Mouse (Mus musculus): ENCODE measurements at regions not wholly inside any gene's neighbourhood (a gene's known extent, or its start where the extent isn't known, plus 50 kb on each side); places are given as distances from the start of the nearest gene placed in this dataset.

DNA sequence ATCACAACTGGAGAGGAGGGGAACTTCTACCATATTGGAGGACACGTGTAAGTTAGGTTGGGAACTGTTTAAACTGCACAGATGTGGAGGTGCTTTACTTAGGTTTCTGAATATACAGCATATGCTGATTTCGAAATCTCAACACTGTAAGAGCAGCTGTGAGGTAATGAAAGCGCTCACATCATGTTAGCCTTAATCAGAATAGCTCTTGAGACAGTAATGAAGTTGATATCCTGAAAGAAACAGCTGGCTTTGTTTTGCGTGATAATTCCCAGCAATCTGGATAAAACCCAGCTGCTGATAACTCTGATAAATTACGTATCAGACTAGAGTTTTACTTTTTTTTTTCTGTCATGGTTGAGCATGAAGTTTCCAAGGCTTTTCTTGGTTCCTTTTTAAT is 928.7 kb upstream of the Adam24 start:
- DNase-seq (ENCODE audit: extremely low read depth) = no peak
- Histone ChIP-seq H3K9ac (ENCODE audit: insufficient read depth, low read depth) (no peak overlapping the region), H3K27ac (ENCODE audit: insufficient read depth, low read depth) (no peak overlapping the region), H3K4me1 (ENCODE audit: control insufficient read depth in 1 of 2, insufficient read depth in 2 of 2) (no peaks in the 10 kb centered on the region), H3K4me3 (replicated peaks in 1 of 3; ENCODE audit: low read depth in 2 of 3, low read length in 2 of 3, poor library complexity in 1 of 3) (no peak overlapping the region), H3K9me3 (replicated peaks; ENCODE audit: low read length) (no peaks in the 10 kb centered on the region), H3K4me2 (ENCODE audit: insufficient read depth, low read depth, poor library complexity, severe bottlenecking) (no peak overlapping the region), H3K36me3 (replicated peaks in 1 of 2; ENCODE audit: control insufficient read depth in 1 of 2, insufficient read depth in 1 of 2, low read length in 1 of 2) (no peaks in the 10 kb centered on the region), H3K27me3 (replicated peaks) (no peaks in the 10 kb centered on the region), H3K79me2 (replicated peaks; ENCODE audit: control insufficient read depth, extremely low read depth, insufficient read depth, poor library complexity, severe bottlenecking) (no peaks in the 10 kb centered on the region)
- in situ Hi-C loops (cut with MboI; ENCODE audit: low pct_ligation_motif_present, low pct_unique_long_range_greater_than_20kb, low sequenced_read_pairs) = no loop called here
- TF ChIP-seq IRF4 (IDR thresholded peaks at IDR 0.05; ENCODE audit: low read depth, low read length) (no peak), NRF1 (IDR thresholded peaks at IDR 0.05; ENCODE audit: low read depth, low read length) (no peak), GABPA (IDR thresholded peaks at IDR 0.05; ENCODE audit: insufficient replicate concordance, low read depth, low read length) (no peak), POLR2A (IDR thresholded peaks at IDR 0.05; ENCODE audit: low read depth, low read length) (no peak), CHD1 (IDR thresholded peaks at IDR 0.05; ENCODE audit: low read depth, low read length) (no peak), KAT2A (IDR thresholded peaks at IDR 0.05; ENCODE audit: insufficient replicate concordance, low read length) (no peak)
- dilution Hi-C loops (cut with MboI; ENCODE audit: extremely low pct_ligation_motif_present, extremely low pct_unique_long_range_greater_than_20kb, low sequenced_read_pairs) = no loop called here

GRCm38 (mm10) chr8:39759905-39760304 is 915.0 kb upstream of the Adam24 start:
- TF ChIP-seq KAT2A (IDR thresholded peaks at IDR 0.05; ENCODE audit: insufficient replicate concordance, low read length) (no peak), JUN (IDR thresholded peaks at IDR 0.05; ENCODE audit: insufficient read depth, low read depth, low read length) (no peak), MAFK (IDR thresholded peaks at IDR 0.05; ENCODE audit: insufficient replicate concordance, low read length) (no peak), HCFC1 (IDR thresholded peaks at IDR 0.05; ENCODE audit: low read depth, low read length) (no peak), GABPA (IDR thresholded peaks at IDR 0.05; ENCODE audit: insufficient replicate concordance, low read depth, low read length) (no peak), MAZ (IDR thresholded peaks at IDR 0.05; ENCODE audit: low read depth, low read length) (no peak), POLR2AphosphoS2 (IDR thresholded peaks at IDR 0.05; ENCODE audit: low read depth, low read length) (no peak), CTCF (conservative IDR thresholded peaks at IDR 0.05 in 1 of 2, IDR thresholded peaks at IDR 0.05 in 1 of 2; ENCODE audit: low read depth in 2 of 2, low read length in 2 of 2) (no peak), ZC3H11A (IDR thresholded peaks at IDR 0.05; ENCODE audit: low read depth, low read length) (no peak), NRF1 (IDR thresholded peaks at IDR 0.05; ENCODE audit: low read depth, low read length) (no peak)
- Histone ChIP-seq H3K27ac (ENCODE audit: insufficient read depth, low read depth) (no peak overlapping the region), H3K36me3 (replicated peaks in 1 of 2; ENCODE audit: control insufficient read depth in 1 of 2, insufficient read depth in 1 of 2, low read length in 1 of 2) (no peaks in the 10 kb centered on the region), H3K27me3 (replicated peaks) (no peaks in the 10 kb centered on the region), H3K79me2 (replicated peaks; ENCODE audit: control insufficient read depth, extremely low read depth, insufficient read depth, poor library complexity, severe bottlenecking) (no peaks in the 10 kb centered on the region), H3K4me2 (ENCODE audit: insufficient read depth, low read depth, poor library complexity, severe bottlenecking) (no peak overlapping the region), H3K4me1 (ENCODE audit: control insufficient read depth in 1 of 2, insufficient read depth in 2 of 2) (no peaks in the 10 kb centered on the region), H3K4me3 (replicated peaks in 1 of 3; ENCODE audit: low read depth in 2 of 3, low read length in 2 of 3, poor library complexity in 1 of 3) (no peak overlapping the region), H3K9me3 (replicated peaks; ENCODE audit: low read length) (no peaks in the 10 kb centered on the region), H3K9ac (ENCODE audit: insufficient read depth, low read depth) (no peak overlapping the region)
- dilution Hi-C loops (cut with MboI; ENCODE audit: extremely low pct_ligation_motif_present, extremely low pct_unique_long_range_greater_than_20kb, low sequenced_read_pairs) = no loop called here
- DNase-seq (ENCODE audit: extremely low read depth) = no peak
- in situ Hi-C loops (cut with MboI; ENCODE audit: low pct_ligation_motif_present, low pct_unique_long_range_greater_than_20kb, low sequenced_read_pairs) = no loop called here

GRCm38 (mm10) chr8:39779449-39779848 is 895.4 kb upstream of the Adam24 start:
- Histone ChIP-seq H3K4me3 (replicated peaks in 1 of 3; ENCODE audit: low read depth in 2 of 3, low read length in 2 of 3, poor library complexity in 1 of 3) (no peak overlapping the region), H3K9ac (ENCODE audit: insufficient read depth, low read depth) (no peak overlapping the region), H3K27ac (ENCODE audit: insufficient read depth, low read depth) (no peak overlapping the region), H3K79me2 (replicated peaks; ENCODE audit: control insufficient read depth, extremely low read depth, insufficient read depth, poor library complexity, severe bottlenecking) (no peaks in the 10 kb centered on the region), H3K9me3 (replicated peaks; ENCODE audit: low read length) (no peaks in the 10 kb centered on the region), H3K4me1 (ENCODE audit: control insufficient read depth in 1 of 2, insufficient read depth in 2 of 2) (no peaks in the 10 kb centered on the region), H3K36me3 (replicated peaks in 1 of 2; ENCODE audit: control insufficient read depth in 1 of 2, insufficient read depth in 1 of 2, low read length in 1 of 2) (no peaks in the 10 kb centered on the region), H3K27me3 (replicated peaks) (no peaks in the 10 kb centered on the region), H3K4me2 (ENCODE audit: insufficient read depth, low read depth, poor library complexity, severe bottlenecking) (no peak overlapping the region)
- dilution Hi-C loops (cut with MboI; ENCODE audit: extremely low pct_ligation_motif_present, extremely low pct_unique_long_range_greater_than_20kb, low sequenced_read_pairs) = no loop called here
- no peak for DNase-seq (ENCODE audit: extremely low read depth)
- no peak for TF ChIP-seq TBP (conservative IDR thresholded peaks at IDR 0.05; ENCODE audit: low read depth, low read length)
- TF ChIP-seq ZKSCAN1 (IDR thresholded peaks at IDR 0.05; ENCODE audit: borderline replicate concordance, low read depth, low read length) = no peak
- no peak for TF ChIP-seq KAT2A (IDR thresholded peaks at IDR 0.05; ENCODE audit: insufficient replicate concordance, low read length)
- no peak for TF ChIP-seq SMC3 (IDR thresholded peaks at IDR 0.05; ENCODE audit: low read depth, low read length)
- no peak for TF ChIP-seq IRF4 (IDR thresholded peaks at IDR 0.05; ENCODE audit: low read depth, low read length)
- no peak for TF ChIP-seq E2F4 (IDR thresholded peaks at IDR 0.05; ENCODE audit: insufficient replicate concordance, low read depth, low read length)
- no peak for TF ChIP-seq MYC (IDR thresholded peaks at IDR 0.05; ENCODE audit: low read depth, low read length)
- TF ChIP-seq CHD1 (IDR thresholded peaks at IDR 0.05; ENCODE audit: low read depth, low read length) = no peak
- TF ChIP-seq MXI1 (IDR thresholded peaks at IDR 0.05; ENCODE audit: low read depth, low read length) = no peak
- no peak for TF ChIP-seq ELF1 (IDR thresholded peaks at IDR 0.05; ENCODE audit: low read depth, low read length)
- TF ChIP-seq CTCF (conservative IDR thresholded peaks at IDR 0.05 in 1 of 2, IDR thresholded peaks at IDR 0.05 in 1 of 2; ENCODE audit: low read depth in 2 of 2, low read length in 2 of 2) = no peak
- TF ChIP-seq SIN3A (IDR thresholded peaks at IDR 0.05; ENCODE audit: low read length) = no peak
- no peak for TF ChIP-seq ZNF384 (IDR thresholded peaks at IDR 0.05; ENCODE audit: low read depth, low read length)
- TF ChIP-seq TCF12 (IDR thresholded peaks at IDR 0.05; ENCODE audit: low read depth, low read length) = no peak
- TF ChIP-seq USF1 (IDR thresholded peaks at IDR 0.05; ENCODE audit: low read depth, low read length) = no peak
- no peak for TF ChIP-seq JUND (conservative IDR thresholded peaks at IDR 0.05; ENCODE audit: low read depth, low read length)
- no peak for TF ChIP-seq NRF1 (IDR thresholded peaks at IDR 0.05; ENCODE audit: low read depth, low read length)
- TF ChIP-seq POLR2AphosphoS2 (IDR thresholded peaks at IDR 0.05; ENCODE audit: low read depth, low read length) = no peak
- in situ Hi-C loops (cut with MboI; ENCODE audit: low pct_ligation_motif_present, low pct_unique_long_range_greater_than_20kb, low sequenced_read_pairs) = no loop called here
